ENCODE assay signal across 9 mouse cellular contexts in the genomic region with DNA sequence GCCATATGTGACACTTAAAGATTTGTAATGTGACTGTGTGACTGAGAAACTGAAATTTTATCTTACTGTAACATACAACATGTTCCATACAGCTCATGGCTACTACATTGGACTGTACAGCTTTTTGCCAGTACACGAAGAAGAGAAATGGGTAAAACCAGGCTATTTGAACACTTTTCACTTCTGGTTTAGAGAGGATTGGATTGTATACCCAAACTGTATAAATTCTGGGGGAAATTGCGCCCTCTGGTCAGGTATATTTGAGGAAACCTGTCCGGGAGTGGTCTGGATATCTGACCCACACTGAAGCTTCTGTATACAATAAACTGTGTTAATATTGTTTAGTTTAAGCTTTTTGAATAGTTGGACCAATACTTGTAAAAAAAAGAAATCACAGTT. TPM values are rescaled to one million over a fixed set of nuclear protein-coding genes. Genes with fewer than 3 reads are reported as not detected.
DNase-seq lines count a peak whose midpoint lies in the region; ATAC-seq and TF ChIP-seq lines count a peak whose summit lies in the region.
"Had no signal": no experiment of that assay in that cellular context is flagged by ENCODE, and none has a peak within 500 bp of the region (broad histone marks: within the 10 kb centered on the region; RNA-seq: fewer than 3 reads in every experiment).

No protein-coding gene starts in this region.

- no peaks in the 10 kb centered on the region for H3K27me3 ChIP-seq in heart, embryonic 10.5 days (ENCODE audit: insufficient read depth, poor library complexity, severe bottlenecking)
- H3K27me3 ChIP-seq in G1E (ENCODE audit: insufficient read depth, low read length): no peaks in the 10 kb centered on the region
- no peaks in the 10 kb centered on the region for H3K27me3 ChIP-seq in heart, postnatal 0 days (ENCODE audit: control insufficient read depth, insufficient read depth, low read length)
- H3K27me3 ChIP-seq in liver, embryonic 16.5 days (ENCODE audit: control insufficient read depth, insufficient read depth, low read depth, low read length): no peaks in the 10 kb centered on the region

- H3K9me3 ChIP-seq in heart, embryonic 10.5 days: no peaks in the 10 kb centered on the region
- H3K9me3 ChIP-seq in G1E (replicated peaks): no peaks in the 10 kb centered on the region
- no peaks in the 10 kb centered on the region for H3K9me3 ChIP-seq in heart, postnatal 0 days (replicated peaks; ENCODE audit: control insufficient read depth, low read length)
- no peaks in the 10 kb centered on the region for H3K9me3 ChIP-seq in liver, embryonic 16.5 days (replicated peaks; ENCODE audit: control insufficient read depth, low read length)

- TF ChIP-seq EP300 in heart, postnatal 0 days (IDR thresholded peaks at IDR 0.05; ENCODE audit: low read depth): no peak

- TF ChIP-seq CTCF in G1E (IDR thresholded peaks at IDR 0.05; ENCODE audit: low read depth, low read length): no peak
- TF ChIP-seq CTCF in heart, postnatal 0 days (IDR thresholded peaks at IDR 0.05; ENCODE audit: low read depth): no peak

- ATAC-seq in G1E (ENCODE audit: extremely low read depth, insufficient number of reproducible peaks, low FRiP score, poor library complexity, severe bottlenecking): no peak
- no peak for ATAC-seq in heart, postnatal 0 days (ENCODE audit: insufficient read depth, low read depth)
- no peak for ATAC-seq in liver, embryonic 16.5 days (ENCODE audit: low read depth)
- no peak for ATAC-seq in frontal cortex, adult (ENCODE audit: low TSS enrichment)
- ATAC-seq: CD4-positive, CD25-positive, alpha-beta regulatory T cell, adult 4 months had no signal

- WGBS in heart, embryonic 10.5 days: 72% methylated on average over 3 of the region's 3 CpGs
- 64% methylated on average over 3 of the region's 3 CpGs for WGBS in heart, postnatal 0 days
- WGBS in liver, embryonic 16.5 days (ENCODE audit: insufficient replicate concordance): 27% methylated on average over 3 of the region's 3 CpGs

- peaks cover 5% of the 10 kb centered on the region; the same call in 1 of the 2 replicates for H3K36me3 ChIP-seq in heart, embryonic 10.5 days
- peaks cover 12% of the 10 kb centered on the region for H3K36me3 ChIP-seq in G1E (replicated peaks)
- no peaks in the 10 kb centered on the region; the same call in 1 of the 2 replicates for H3K36me3 ChIP-seq in heart, postnatal 0 days (replicated peaks; ENCODE audit: control insufficient read depth, insufficient read depth, low read length)
- no peaks in the 10 kb centered on the region for H3K36me3 ChIP-seq in liver, embryonic 16.5 days (ENCODE audit: control insufficient read depth, insufficient read depth)

- H3K9ac ChIP-seq in heart, postnatal 0 days (replicated peaks; ENCODE audit: low read depth, low read length): no peak overlapping the region
- peak overlapping the region; percentile 47 for H3K9ac ChIP-seq in liver, embryonic 16.5 days (ENCODE audit: low read depth, low read length)

- peaks cover 16% of the 10 kb centered on the region for H3K4me1 ChIP-seq in heart, embryonic 10.5 days
- H3K4me1 ChIP-seq in G1E (ENCODE audit: insufficient read depth, low read depth, low read length): peaks cover 19% of the 10 kb centered on the region
- peaks cover 11% of the 10 kb centered on the region for H3K4me1 ChIP-seq in heart, postnatal 0 days (ENCODE audit: control insufficient read depth, insufficient read depth)
- H3K4me1 ChIP-seq in liver, embryonic 16.5 days (ENCODE audit: control insufficient read depth, low read depth, low read length): peaks cover 15% of the 10 kb centered on the region

- DNase-seq in heart, embryonic 10.5 days (ENCODE audit: low spot score): no peak
- DNase-seq in heart, adult 18-20 months: no peak
- no peak for DNase-seq in G1E (ENCODE audit: low spot score)
- DNase-seq in heart, postnatal 0 days (ENCODE audit: low spot score): no peak
- no peak for DNase-seq in thymus, postnatal 36 days
- no peak for DNase-seq in retina, embryonic 14.5 days (ENCODE audit: low spot score)

- H3K27ac ChIP-seq in heart, embryonic 10.5 days: no peak overlapping the region
- H3K27ac ChIP-seq in heart, postnatal 0 days (ENCODE audit: low read depth): no peak overlapping the region
- H3K27ac ChIP-seq in liver, embryonic 16.5 days (ENCODE audit: low read length): no peak overlapping the region

- peak overlapping the region; percentile 74 for H3K4me2 ChIP-seq in heart, postnatal 0 days (ENCODE audit: low read depth, low read length)
- H3K4me2 ChIP-seq in liver, embryonic 16.5 days (ENCODE audit: low read depth, low read length): peak overlapping the region; percentile 96

- peak overlapping the region; percentile 83 for H3K4me3 ChIP-seq in heart, embryonic 10.5 days
- H3K4me3 ChIP-seq in G1E (ENCODE audit: low read depth, low read length): peak overlapping the region; percentile 93
- H3K4me3 ChIP-seq in heart, postnatal 0 days (ENCODE audit: low read depth, low read length): peak overlapping the region; percentile 76
- H3K4me3 ChIP-seq in liver, embryonic 16.5 days (ENCODE audit: low read depth, low read length): peak overlapping the region; percentile 57

RNA-seq across cellular contexts. Expression of a gene that starts 2.9 kb away (rescaled TPM):
- polyA plus RNA-seq in heart, embryonic 10.5 days (2016; fragmentation: Nextera tagmentation; extraction: Ambion mirVana): 6.2 and 9.1 TPM in 2 replicates
- 1 to 10 TPM; 6.0 to 7.8 TPM for total RNA-seq in heart, adult 18-20 months (2021)
- 38.9 and 39.6 TPM in 2 replicates for total RNA-seq in G1E (2014; fragmentation: Nextera tagmentation)
- 29.4 and 34.7 TPM in 2 replicates for total RNA-seq in G1E (2017)
- 13.3 and 16.5 TPM in 2 replicates for polyA plus RNA-seq in G1E (2012)
- 5.2 and 7.9 TPM in 2 replicates for total RNA-seq in heart, postnatal 0 days (2014; rRNA removed; ENCODE audit: low replicate concordance)
- polyA plus RNA-seq in heart, postnatal 0 days (2015; fragmentation: Nextera tagmentation; extraction: Ambion mirVana): 4.7 and 4.8 TPM in 2 replicates
- polyA plus RNA-seq in liver, embryonic 16.5 days (2015; fragmentation: Nextera tagmentation; extraction: Ambion mirVana): 3.1 and 3.2 TPM in 2 replicates

RNA-seq across cellular contexts. Expression of a gene that starts 51.1 kb away (rescaled TPM):
- 16.3 and 25.4 TPM in 2 replicates for polyA plus RNA-seq in heart, embryonic 10.5 days (2016; fragmentation: Nextera tagmentation; extraction: Ambion mirVana)
- total RNA-seq in heart, adult 18-20 months (2021): 1 to 10 TPM; 5.7 to 6.7 TPM
- total RNA-seq in G1E (2014; fragmentation: Nextera tagmentation): 14.4 and 17.2 TPM in 2 replicates
- total RNA-seq in G1E (2017): 34.8 and 36.1 TPM in 2 replicates
- polyA plus RNA-seq in G1E (2012): 13.3 and 19.5 TPM in 2 replicates
- total RNA-seq in heart, postnatal 0 days (2014; rRNA removed; ENCODE audit: low replicate concordance): 6.2 and 10.1 TPM in 2 replicates
- 6.6 and 7.8 TPM in 2 replicates for polyA plus RNA-seq in heart, postnatal 0 days (2015; fragmentation: Nextera tagmentation; extraction: Ambion mirVana)
- 3.4 and 4.0 TPM in 2 replicates for polyA plus RNA-seq in liver, embryonic 16.5 days (2015; fragmentation: Nextera tagmentation; extraction: Ambion mirVana)

RNA-seq across cellular contexts. Expression of a gene that starts 57.2 kb away (rescaled TPM):
- 0.19 and 0.78 TPM in 2 replicates for polyA plus RNA-seq in heart, embryonic 10.5 days (2016; fragmentation: Nextera tagmentation; extraction: Ambion mirVana)
- 1 to 10 TPM; 1.0 to 3.6 TPM for total RNA-seq in heart, adult 18-20 months (2021)
- total RNA-seq in G1E (2014; fragmentation: Nextera tagmentation): not detected in 2 replicates
- total RNA-seq in G1E (2017): 0.16 TPM in 1 of 2 replicates, not detected in the other
- 0.13 TPM in 1 of 2 replicates, not detected in the other for polyA plus RNA-seq in G1E (2012)
- 0.11 TPM in 1 of 2 replicates, not detected in the other for total RNA-seq in heart, postnatal 0 days (2014; rRNA removed; ENCODE audit: low replicate concordance)
- 0.77 and 0.84 TPM in 2 replicates for polyA plus RNA-seq in heart, postnatal 0 days (2015; fragmentation: Nextera tagmentation; extraction: Ambion mirVana)
- 3.0 and 3.8 TPM in 2 replicates for polyA plus RNA-seq in liver, embryonic 16.5 days (2015; fragmentation: Nextera tagmentation; extraction: Ambion mirVana)
